ENCODE assay signal across 8 mouse cellular contexts in genomic region chr12:86891454-86891785, GRCm38 (mm10). TPM values are rescaled to one million over a fixed set of nuclear protein-coding genes. Genes with fewer than 3 reads are reported as not detected.
DNase-seq lines count a peak whose midpoint lies in the region; ATAC-seq and TF ChIP-seq lines count a peak whose summit lies in the region.

No protein-coding gene starts in this region.

- no peaks in the 10 kb centered on the region for H3K9me3 ChIP-seq in lung, postnatal 0 days (ENCODE audit: low read length)
- H3K9me3 ChIP-seq in embryonic facial prominence, embryonic 13.5 days, result no peaks in the 10 kb centered on the region

- H3K4me2 ChIP-seq in lung, postnatal 0 days (replicated peaks; ENCODE audit: low read depth, low read length), result peak overlapping the region; percentile 71
- peak overlapping the region; percentile 67 for H3K4me2 ChIP-seq in embryonic facial prominence, embryonic 13.5 days

- H3K4me1 ChIP-seq in lung, postnatal 0 days (ENCODE audit: insufficient read depth, low read depth, low read length), result peaks cover 53% of the 10 kb centered on the region
- H3K4me1 ChIP-seq in embryonic facial prominence, embryonic 13.5 days, result peaks cover 92% of the 10 kb centered on the region
- H3K4me1 ChIP-seq in small intestine, adult 2 months (ENCODE audit: control insufficient read depth, insufficient read depth, insufficient read length, low read length), result peaks cover 41% of the 10 kb centered on the region

- TF ChIP-seq CTCF in lung, postnatal 0 days (IDR thresholded peaks at IDR 0.05), result no peak
- TF ChIP-seq CTCF in small intestine, adult 2 months (IDR thresholded peaks at IDR 0.05; ENCODE audit: extremely low read depth, insufficient read length, insufficient replicate concordance, low read depth, low read length), result no peak

- WGBS in lung, postnatal 0 days, result 9% methylated on average over 11 of the region's 11 CpGs
- 3% methylated on average over 11 of the region's 11 CpGs for WGBS in embryonic facial prominence, embryonic 13.5 days
- 30% methylated on average over 11 of the region's 11 CpGs for WGBS in small intestine, adult 2 months

- TF ChIP-seq POLR2A in small intestine, adult 2 months (IDR thresholded peaks at IDR 0.05; ENCODE audit: low read depth, low read length), result no peak

- H3K36me3 ChIP-seq in lung, postnatal 0 days (ENCODE audit: insufficient read depth, low read length), result no peaks in the 10 kb centered on the region
- no peaks in the 10 kb centered on the region for H3K36me3 ChIP-seq in embryonic facial prominence, embryonic 13.5 days
- H3K36me3 ChIP-seq in small intestine, adult 2 months (ENCODE audit: control insufficient read depth, insufficient read depth, low read length), result no peaks in the 10 kb centered on the region

- ATAC-seq in lung, postnatal 0 days, result no peak
- no peak for ATAC-seq in embryonic facial prominence, embryonic 13.5 days (ENCODE audit: insufficient number of reproducible peaks, insufficient read depth, low FRiP score, low TSS enrichment, low read depth)
- ATAC-seq in erythroid progenitor cell, adult 5-6 weeks (replicated peaks; ENCODE audit: low FRiP score, poor library complexity, severe bottlenecking), result no peak
- no peak for ATAC-seq in megakaryocyte progenitor cell, adult 5-6 weeks (replicated peaks; ENCODE audit: poor library complexity)

- DNase-seq in lung, postnatal 0 days (ENCODE audit: low spot score), result peak; percentile 46
- no peak for DNase-seq in lung, postnatal 4 days
- DNase-seq in kidney, postnatal 4 days, result peak; percentile 46 to 63
- DNase-seq in right cerebral cortex, postnatal 4 days, result no peak

- no peak for TF ChIP-seq EP300 in lung, postnatal 0 days (IDR thresholded peaks at IDR 0.05)

- peak overlapping the region; percentile 75 for H3K9ac ChIP-seq in lung, postnatal 0 days (replicated peaks; ENCODE audit: low read depth)
- peak overlapping the region; percentile 61 for H3K9ac ChIP-seq in embryonic facial prominence, embryonic 13.5 days

- H3K27ac ChIP-seq in lung, postnatal 0 days (ENCODE audit: low read length), result peak overlapping the region; percentile 99
- H3K27ac ChIP-seq in embryonic facial prominence, embryonic 13.5 days, result peak overlapping the region; percentile 99
- peak overlapping the region; percentile 92 for H3K27ac ChIP-seq in small intestine, adult 2 months (ENCODE audit: insufficient read depth, low read depth, low read length)

- H3K4me3 ChIP-seq in lung, postnatal 0 days (ENCODE audit: low read depth, low read length), result peak overlapping the region; percentile 41
- H3K4me3 ChIP-seq in embryonic facial prominence, embryonic 13.5 days, result peak overlapping the region; percentile 35
- peak overlapping the region; percentile 62 for H3K4me3 ChIP-seq in small intestine, adult 2 months (ENCODE audit: low read depth, low read length)

- H3K27me3 ChIP-seq in lung, postnatal 0 days (replicated peaks; ENCODE audit: insufficient read depth, low read length), result no peaks in the 10 kb centered on the region
- no peaks in the 10 kb centered on the region for H3K27me3 ChIP-seq in embryonic facial prominence, embryonic 13.5 days
- H3K27me3 ChIP-seq in small intestine, adult 2 months (ENCODE audit: control insufficient read depth, insufficient read depth, low read length), result no peaks in the 10 kb centered on the region

RNA-seq across cellular contexts. Expression of gene Irf2bpl, which starts 6.8 kb away (rescaled TPM):
- polyA plus RNA-seq in lung, postnatal 0 days (2015; fragmentation: Nextera tagmentation; extraction: Ambion mirVana), result 39.5 and 49.1 TPM in 2 replicates
- 36.5 and 37.7 TPM in 2 replicates for polyA plus RNA-seq in embryonic facial prominence, embryonic 13.5 days (2015; fragmentation: Nextera tagmentation; extraction: Ambion mirVana)
- 17.5 and 30.5 TPM in 2 replicates for polyA plus RNA-seq in small intestine, adult 2 months (2012; rRNA removed)
- 0.72 and 2.5 TPM in 2 replicates for total RNA-seq in erythroid progenitor cell, adult 5-6 weeks (2015; ENCODE audit: low replicate concordance)
- total RNA-seq in erythroid progenitor cell, adult 5-6 weeks (2017; ENCODE audit: low replicate concordance), result 0.53 and 1.5 TPM in 2 replicates
- 1.4 and 1.8 TPM in 2 replicates for total RNA-seq in megakaryocyte progenitor cell, adult 5-6 weeks (2015)
- 1.6 and 1.7 TPM in 2 replicates for total RNA-seq in megakaryocyte progenitor cell, adult 5-6 weeks (2017)

RNA-seq across cellular contexts. Expression of gene Cipc, which starts 55.4 kb away (rescaled TPM):
- 12.5 and 14.8 TPM in 2 replicates for polyA plus RNA-seq in lung, postnatal 0 days (2015; fragmentation: Nextera tagmentation; extraction: Ambion mirVana)
- 24.3 TPM in 2 replicates for polyA plus RNA-seq in embryonic facial prominence, embryonic 13.5 days (2015; fragmentation: Nextera tagmentation; extraction: Ambion mirVana)
- polyA plus RNA-seq in small intestine, adult 2 months (2012; rRNA removed), result 7.9 and 16.3 TPM in 2 replicates
- 8.6 and 9.2 TPM in 2 replicates for total RNA-seq in erythroid progenitor cell, adult 5-6 weeks (2015; ENCODE audit: low replicate concordance)
- total RNA-seq in erythroid progenitor cell, adult 5-6 weeks (2017; ENCODE audit: low replicate concordance), result 5.8 and 16.4 TPM in 2 replicates
- total RNA-seq in megakaryocyte progenitor cell, adult 5-6 weeks (2015), result 16.7 and 22.0 TPM in 2 replicates
- 17.6 and 23.7 TPM in 2 replicates for total RNA-seq in megakaryocyte progenitor cell, adult 5-6 weeks (2017)

Comparison
In these comparisons a context has a peak if more than half of its experiments do, and no peak if none do; other contexts are left out.
1. DNase-seq: peak in lung, postnatal 0 days (single experiment) and kidney, postnatal 4 days (2 of 2); none in lung, postnatal 4 days (0 of 2) and right cerebral cortex, postnatal 4 days (single experiment).
2. Peak in every context shown above with its lines, with median percentiles within 50 percentile points of each other: H3K27ac ChIP-seq and H3K4me3 ChIP-seq.